Mouse (Mus musculus): Measurements from ENCODE around the gene Phykpl. TPM values are rescaled to one million over a fixed set of nuclear protein-coding genes. Genes with fewer than 3 reads are reported as not detected.

The Phykpl gene
- polyA plus RNA-seq (2017; shearing (Covaris generic)), result 17.5 TPM

DNA sequence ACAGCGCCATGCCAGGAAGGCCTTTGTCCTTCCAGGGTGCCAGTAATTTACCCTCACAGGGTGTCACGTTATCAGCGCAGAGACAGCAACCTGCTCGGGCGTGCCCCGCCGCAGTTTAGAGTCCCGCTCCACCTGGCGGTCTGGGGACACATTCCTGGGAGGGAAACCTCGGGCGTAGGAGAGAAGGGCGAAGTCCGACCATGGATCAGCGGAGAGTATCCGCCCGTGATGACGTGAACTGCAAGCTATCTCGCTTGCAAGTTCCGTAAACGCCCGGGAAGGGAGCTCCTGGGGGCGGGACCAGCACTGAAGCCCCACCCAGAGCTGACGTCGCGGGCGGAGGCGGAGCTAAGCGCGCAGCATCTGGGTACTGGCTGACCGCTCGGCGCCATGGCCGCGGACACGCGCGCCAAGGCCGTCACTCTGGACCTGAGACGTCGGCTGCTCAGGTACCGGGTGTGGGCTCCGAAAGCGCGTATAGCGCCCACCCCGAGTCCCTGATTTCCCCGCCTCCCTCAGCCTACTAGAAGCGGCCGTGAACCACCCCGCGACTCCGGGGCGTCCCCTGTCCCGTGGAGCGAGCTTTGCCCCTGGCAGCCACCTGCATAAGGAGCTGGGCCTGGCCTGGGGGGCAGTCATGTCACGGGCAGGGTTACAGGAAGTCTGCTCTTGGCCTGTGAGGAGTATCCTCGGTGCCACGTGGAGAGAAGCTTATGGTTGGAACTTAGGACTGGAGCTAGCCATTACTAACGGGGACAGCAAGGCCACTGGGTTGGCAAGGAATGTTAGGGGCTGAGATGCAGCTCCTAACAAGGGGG is at the start of gene Phykpl:
Gene Phykpl (plus strand): TSS at position 327 of the 818 bp plus-strand sequence.

GRCm38 (mm10) chr11:51606447-51607095 is 22.0 kb downstream of the Phykpl start, which contains the start of gene Hnrnpab:
TSS of gene Hnrnpab (minus strand) at chr11:51606847.

DNA sequence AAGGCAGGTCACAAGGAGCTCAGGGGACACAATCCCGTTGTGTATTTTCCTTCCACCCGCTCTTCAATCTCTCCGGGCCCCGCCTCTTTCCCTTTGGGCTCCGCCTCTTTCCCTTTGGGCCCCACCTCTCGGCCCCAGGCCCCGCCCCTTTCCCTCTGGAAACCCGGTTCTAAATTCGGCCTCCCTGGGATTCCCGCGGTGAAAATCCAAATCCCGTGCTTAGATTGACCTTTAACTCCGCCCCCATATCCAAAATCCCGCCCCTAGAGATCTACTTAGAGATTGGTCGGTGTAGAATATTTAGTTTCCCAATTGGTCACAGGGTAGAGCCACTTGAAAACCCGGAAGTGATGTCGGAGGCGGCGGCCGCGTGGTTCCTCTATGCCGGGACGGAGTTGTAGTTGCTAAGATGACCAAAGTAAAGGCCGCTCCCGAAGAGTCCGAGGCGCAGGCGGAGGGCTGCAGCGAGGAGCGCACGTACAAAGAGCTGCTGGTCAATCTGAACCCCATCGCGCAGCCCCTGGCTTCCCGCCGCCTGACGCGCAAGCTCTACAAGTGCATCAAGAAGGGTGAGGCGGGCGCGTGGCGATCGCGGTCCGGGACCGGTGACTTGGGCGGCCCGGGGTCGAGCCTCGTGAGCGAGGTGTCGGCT is 35.0 kb downstream of the Phykpl start, which contains the start of gene Nhp2:
Gene Nhp2 (plus strand): TSS at position 327 of the 652 bp plus-strand sequence.

DNA sequence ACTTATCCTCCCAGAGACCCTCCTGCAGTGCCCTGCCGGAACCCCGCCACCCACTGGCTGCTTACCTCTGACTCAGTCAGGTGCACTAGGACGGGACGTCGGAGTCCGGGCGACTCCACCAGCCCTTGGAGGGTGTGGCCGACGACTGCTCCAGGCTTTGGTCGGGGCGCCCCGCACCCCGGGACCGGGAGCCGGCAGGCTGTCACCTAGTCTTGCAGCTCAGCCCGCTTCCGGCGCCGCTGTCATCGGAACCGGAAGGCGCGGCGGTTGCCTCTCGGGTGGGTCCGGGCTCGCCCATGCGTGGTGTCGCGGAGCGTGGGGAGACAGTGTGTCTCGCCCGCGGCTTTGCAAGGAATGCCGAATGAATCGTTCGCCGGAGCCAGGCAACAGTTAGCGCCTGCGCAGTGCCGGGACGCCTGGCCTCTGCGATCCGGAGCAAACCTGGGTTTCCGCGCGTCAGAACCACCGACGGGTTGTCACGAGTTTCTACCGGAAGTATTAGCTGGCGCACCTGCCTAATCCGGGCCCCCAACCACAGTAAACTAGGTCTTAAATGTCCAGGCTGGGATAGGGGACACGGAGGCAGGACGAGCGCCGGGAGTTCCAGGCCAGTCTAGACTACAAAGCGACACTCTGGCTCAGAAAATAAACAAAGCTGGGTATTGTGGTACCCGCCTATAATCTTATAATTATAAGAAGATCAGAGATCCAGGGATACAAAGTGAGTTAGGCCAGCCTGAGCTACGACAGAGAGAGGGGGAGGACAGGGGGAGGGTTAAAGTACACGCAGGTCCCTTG is 51.2 kb downstream of the Phykpl start, which contains the start of gene Rmnd5b:
Gene Rmnd5b (minus strand): TSS at position 372 of the 798 bp plus-strand sequence.

GRCm38 (mm10) chr11:51650691-51651515 is 66.3 kb downstream of the Phykpl start, which contains the start of the genes N4bp3 and D930048N14Rik:
TSS of gene N4bp3 (minus strand) at chr11:51650842.
TSS of gene D930048N14Rik (plus strand) at chr11:51650954.

Other genes with a start within 250 kb of the Phykpl start
- 493 TPM for gene Hnrnpab, start 22.1 kb downstream of the Phykpl start, polyA plus RNA-seq (2017; shearing (Covaris generic))
- gene Nhp2, start 35.0 kb downstream of the Phykpl start, polyA plus RNA-seq (2017; shearing (Covaris generic)), result 51.1 TPM
- 67.4 TPM for gene Rmnd5b, start 51.1 kb downstream of the Phykpl start, polyA plus RNA-seq (2017; shearing (Covaris generic))
- 8.2 TPM for gene N4bp3, start 66.1 kb downstream of the Phykpl start, polyA plus RNA-seq (2017; shearing (Covaris generic))
- gene D930048N14Rik, start 66.2 kb downstream of the Phykpl start, polyA plus RNA-seq (2017; shearing (Covaris generic)), result 0.50 TPM
- 5.4 TPM for gene 0610009B22Rik, start 104.1 kb downstream of the Phykpl start, polyA plus RNA-seq (2017; shearing (Covaris generic))
- gene Sec24a, start 178.9 kb downstream of the Phykpl start, polyA plus RNA-seq (2017; shearing (Covaris generic)), result 33.1 TPM
- gene Sar1b, start 178.9 kb downstream of the Phykpl start, polyA plus RNA-seq (2017; shearing (Covaris generic)), result 73.8 TPM

Data from effector memory CD4-positive, alpha-beta T cell, adult 5 months (primary cell).